Mouse (Mus musculus) E14TG2a.4 (cell line): ENCODE measurements around the gene Dapl1.

Experiments
- H3K27me3 ChIP-seq: 2 replicates; pipeline ENCODE4 v1.6.1; 2014; ENCODE audit warnings: low read length, control low read depth; ENCODE audit not compliant: insufficient read depth
- H3K36me3 ChIP-seq: 2 replicates; pipeline ENCODE4 v1.6.1; 2014; ENCODE audit warnings: low read length, control low read depth; ENCODE audit not compliant: insufficient read depth
- H3K4me1 ChIP-seq: replicated peaks from 2 replicates; pipeline ENCODE4 v1.6.1; 2014; ENCODE audit warnings: low read depth, low read length, control low read depth
- H3K4me3 ChIP-seq: replicated peaks from 2 replicates; pipeline ENCODE4 v1.5.1; 2014; ENCODE audit warnings: mild to moderate bottlenecking, low read length
- H3K9me3 ChIP-seq: 2 replicates; pipeline ENCODE4 v1.6.1; 2014; ENCODE audit warnings: low read length, control low read depth
- CTCF ChIP-seq: conservative IDR thresholded peaks from 2 replicates; pipeline ENCODE4 v1.5.1; 2014; ENCODE audit warnings: low read length
- NANOG ChIP-seq: IDR thresholded peaks from 2 replicates; pipeline ENCODE4 v1.6.1; 2014; ENCODE audit warnings: borderline replicate concordance, low read length, mixed read lengths
- POU5F1 ChIP-seq: IDR thresholded peaks from 2 replicates; pipeline ENCODE4 v1.6.1; 2014; ENCODE audit warnings: low read length, borderline replicate concordance

The Dapl1 gene

GRCm38 (mm10) chr2:59448516-59448915, 35.9 kb upstream of the Dapl1 start:
- H3K4me3 ChIP-seq: no peak overlapping the region
- H3K36me3 ChIP-seq: no peaks in the 10 kb centered on the region
- H3K27me3 ChIP-seq: no peaks in the 10 kb centered on the region
- H3K9me3 ChIP-seq: peaks cover 13% of the 10 kb centered on the region
- TF ChIP-seq CTCF (no peak), NANOG (no peak), POU5F1 (no peak)
- H3K4me1 ChIP-seq: no peaks in the 10 kb centered on the region

GRCm38 (mm10) chr2:59448921-59449320, 35.5 kb upstream of the Dapl1 start:
- no peaks in the 10 kb centered on the region for H3K36me3 ChIP-seq
- no peak overlapping the region for H3K4me3 ChIP-seq
- H3K27me3 ChIP-seq: no peaks in the 10 kb centered on the region
- no peaks in the 10 kb centered on the region for H3K4me1 ChIP-seq
- no peak for TF ChIP-seq CTCF
- TF ChIP-seq POU5F1: no peak
- TF ChIP-seq NANOG: no peak
- H3K9me3 ChIP-seq: peaks cover 13% of the 10 kb centered on the region

- H3K36me3 ChIP-seq: no peaks in the 10 kb centered on the region
- H3K4me3 ChIP-seq: no peak overlapping the region
- TF ChIP-seq POU5F1 (no peak), NANOG (no peak), CTCF (no peak)
- no peaks in the 10 kb centered on the region for H3K9me3 ChIP-seq
- no peaks in the 10 kb centered on the region for H3K27me3 ChIP-seq
- no peaks in the 10 kb centered on the region for H3K4me1 ChIP-seq
Measured at GRCm38 (mm10) chr2:59451675-59452074, 32.8 kb upstream of the Dapl1 start.

GRCm38 (mm10) chr2:59452102-59452501, 32.4 kb upstream of the Dapl1 start:
- H3K4me1 ChIP-seq: no peaks in the 10 kb centered on the region
- no peaks in the 10 kb centered on the region for H3K36me3 ChIP-seq
- no peaks in the 10 kb centered on the region for H3K9me3 ChIP-seq
- no peaks in the 10 kb centered on the region for H3K27me3 ChIP-seq
- H3K4me3 ChIP-seq: no peak overlapping the region
- TF ChIP-seq POU5F1 (no peak), NANOG (no peak), CTCF (no peak)

- no peak for TF ChIP-seq CTCF
- Histone ChIP-seq H3K36me3 (no peaks in the 10 kb centered on the region), H3K27me3 (0 out of 2 replicates have a peak, but pooled peaks cover 2% of the 10 kb centered on the region), H3K4me3 (no peak overlapping the region), H3K9me3 (no peaks in the 10 kb centered on the region), H3K4me1 (0 out of 2 replicates have a peak, but pooled peaks cover 3% of the 10 kb centered on the region)
Measured at GRCm38 (mm10) chr2:59462086-59462485, 22.4 kb upstream of the Dapl1 start.

- Histone ChIP-seq H3K4me1 (peaks cover 3% of the 10 kb centered on the region; the same call in 1 of the 2 replicates), H3K27me3 (0 out of 2 replicates have a peak, but pooled peaks cover 2% of the 10 kb centered on the region), H3K36me3 (no peaks in the 10 kb centered on the region), H3K4me3 (no peak overlapping the region), H3K9me3 (no peaks in the 10 kb centered on the region)
- TF ChIP-seq NANOG (no peak), CTCF (no peak), POU5F1 (no peak)
Measured at GRCm38 (mm10) chr2:59463428-59464182, 20.8 kb upstream of the Dapl1 start.

- H3K36me3 ChIP-seq: no peaks in the 10 kb centered on the region
- peaks cover 4% of the 10 kb centered on the region; the same call in 1 of the 2 replicates for H3K27me3 ChIP-seq
- TF ChIP-seq POU5F1 (no peak), CTCF (no peak), NANOG (no peak)
- peaks cover 15% of the 10 kb centered on the region for H3K4me1 ChIP-seq
- no peak overlapping the region for H3K4me3 ChIP-seq
- H3K9me3 ChIP-seq: no peaks in the 10 kb centered on the region
Measured at GRCm38 (mm10) chr2:59465671-59466070, 18.8 kb upstream of the Dapl1 start.

- TF ChIP-seq CTCF: no peak
- TF ChIP-seq NANOG: no peak
- TF ChIP-seq POU5F1: no peak
- peaks cover 22% of the 10 kb centered on the region for H3K4me1 ChIP-seq
- no peak overlapping the region for H3K4me3 ChIP-seq
- no peaks in the 10 kb centered on the region for H3K9me3 ChIP-seq
- H3K36me3 ChIP-seq: no peaks in the 10 kb centered on the region
- H3K27me3 ChIP-seq: peaks cover 7% of the 10 kb centered on the region; the same call in 1 of the 2 replicates
Measured at GRCm38 (mm10) chr2:59466358-59466757, 18.1 kb upstream of the Dapl1 start.
